Mouse (Mus musculus) retina, postnatal 1 day (tissue): ENCODE data around the gene Uqcc1.
A peak's percentile ranks its signal among the peaks of the same experiment; 100 is the strongest.
"Not testable (repeated sequence)": the region's sequence is repeated elsewhere in the genome, so short reads cannot be mapped to it uniquely, and the experiment has no call there.

Source experiments
- DNase-seq: peaks from one replicate; pipeline ENCODE4 v3.0.0-alpha.2; 2012

The Uqcc1 gene

GRCm38 (mm10) chr2:155852536-155852935 lies 77.6 kb downstream of the Uqcc1 start:
- DNase-seq, result no peak

GRCm38 (mm10) chr2:155850120-155850519 lies 80.0 kb downstream of the Uqcc1 start:
- no peak for DNase-seq

- no peak for DNase-seq
Observed at GRCm38 (mm10) chr2:155849464-155849863, 80.6 kb downstream of the Uqcc1 start.

GRCm38 (mm10) chr2:155848291-155848690 lies 81.8 kb downstream of the Uqcc1 start:
- DNase-seq, result peak; percentile 85

GRCm38 (mm10) chr2:155846930-155847329 lies 83.2 kb downstream of the Uqcc1 start:
- DNase-seq, result no peak

- no peak for DNase-seq
Observed at GRCm38 (mm10) chr2:155838961-155839360, 91.1 kb downstream of the Uqcc1 start.

GRCm38 (mm10) chr2:155837961-155838360 lies 92.1 kb downstream of the Uqcc1 start:
- DNase-seq, result no peak

GRCm38 (mm10) chr2:155834732-155835131 lies 95.4 kb downstream of the Uqcc1 start, which contains the start of gene Fam83c:
Gene Fam83c, minus strand, starts transcription at chr2:155834854.
- DNase-seq, result no peak

- DNase-seq, result not testable (repeated sequence)
Observed at GRCm38 (mm10) chr2:155832087-155832486, 98.0 kb downstream of the Uqcc1 start.

- DNase-seq, result peak; percentile 43
Observed at GRCm38 (mm10) chr2:155831302-155831701, 98.8 kb downstream of the Uqcc1 start.

- no peak for DNase-seq
Observed at GRCm38 (mm10) chr2:155830841-155831240, 99.3 kb downstream of the Uqcc1 start.

GRCm38 (mm10) chr2:155826630-155827424 lies 103.3 kb downstream of the Uqcc1 start, which contains the start of gene Eif6:
Gene Eif6, minus strand, starts transcription at chr2:155826925.
- peak; percentile 94 for DNase-seq

- no peak for DNase-seq
Observed at GRCm38 (mm10) chr2:155825904-155826629, 104.0 kb downstream of the Uqcc1 start.

GRCm38 (mm10) chr2:155823722-155824121 lies 106.4 kb downstream of the Uqcc1 start:
- DNase-seq, result no peak

- DNase-seq, result no peak
Observed at GRCm38 (mm10) chr2:155820779-155821178, 109.3 kb downstream of the Uqcc1 start.

GRCm38 (mm10) chr2:155819449-155820251 lies 110.5 kb downstream of the Uqcc1 start:
- DNase-seq, result no peak

- no peak for DNase-seq
Observed at GRCm38 (mm10) chr2:155819392-155819448, 110.9 kb downstream of the Uqcc1 start, which contains the start of gene BC029722. Gene BC029722, minus strand, starts transcription at chr2:155819426.

GRCm38 (mm10) chr2:155818596-155819391 lies 111.3 kb downstream of the Uqcc1 start:
- DNase-seq, result peak; percentile 94

GRCm38 (mm10) chr2:155817301-155818245 lies 112.5 kb downstream of the Uqcc1 start:
- DNase-seq, result no peak

GRCm38 (mm10) chr2:155816179-155816578 lies 113.9 kb downstream of the Uqcc1 start:
- no peak for DNase-seq

- peak; percentile 27 for DNase-seq
Observed at GRCm38 (mm10) chr2:155814829-155815228, 115.3 kb downstream of the Uqcc1 start.

GRCm38 (mm10) chr2:155812637-155813036 lies 117.5 kb downstream of the Uqcc1 start:
- no peak for DNase-seq
